Mouse (Mus musculus): ENCODE measurements around the gene Cd101. TPM values are rescaled to one million over a fixed set of nuclear protein-coding genes. Genes with fewer than 3 reads are reported as not detected.

The Cd101 gene
- polyA plus RNA-seq, 1 experiment from 2014 or later, result 1.0 TPM

DNA sequence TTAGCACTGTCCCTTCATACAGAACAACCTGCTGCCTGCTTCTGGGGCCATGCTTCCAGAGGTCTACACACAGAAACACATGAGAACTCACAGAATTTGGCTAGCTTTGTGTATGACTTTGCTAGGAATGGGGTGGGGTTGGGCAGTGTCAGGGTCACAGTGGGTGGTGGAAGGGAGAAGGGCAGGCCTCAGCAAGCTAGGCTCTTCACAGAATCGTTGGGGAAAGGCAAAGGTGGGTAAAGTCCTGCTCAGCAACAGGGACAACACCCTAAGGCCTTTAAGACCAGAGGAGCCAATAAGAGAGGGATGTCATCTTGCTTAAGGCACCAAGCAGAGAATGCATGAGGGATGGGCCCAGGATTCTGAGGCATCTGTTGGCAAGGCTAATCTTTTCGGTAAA is 19.4 kb upstream of the Cd101 start:
- Histone ChIP-seq H3K9me3 (ENCODE audit: control insufficient read depth) (no peaks in the 10 kb centered on the region), H3K9ac (ENCODE audit: low read depth, low read length) (no peak overlapping the region), H3K36me3 (ENCODE audit: control insufficient read depth, insufficient read depth) (peaks cover 17% of the 10 kb centered on the region), H3K27me3 (replicated peaks; ENCODE audit: control insufficient read depth, insufficient read depth, low read length) (no peaks in the 10 kb centered on the region), H3K4me3 (ENCODE audit: low read depth, low read length) (no peak overlapping the region), H3K4me1 (replicated peaks; ENCODE audit: control insufficient read depth, insufficient read depth, low read length) (peaks cover 3% of the 10 kb centered on the region; the same call in 1 of the 2 replicates), H3K27ac (ENCODE audit: low read depth, low read length) (no peak overlapping the region), H3K4me2 (replicated peaks; ENCODE audit: low read depth) (no peak overlapping the region)
- no peak for ATAC-seq
- TF ChIP-seq CTCF (IDR thresholded peaks at IDR 0.05; ENCODE audit: low read depth), result no peak
- 65% methylated on average over 2 of the region's 2 CpGs for WGBS

DNA sequence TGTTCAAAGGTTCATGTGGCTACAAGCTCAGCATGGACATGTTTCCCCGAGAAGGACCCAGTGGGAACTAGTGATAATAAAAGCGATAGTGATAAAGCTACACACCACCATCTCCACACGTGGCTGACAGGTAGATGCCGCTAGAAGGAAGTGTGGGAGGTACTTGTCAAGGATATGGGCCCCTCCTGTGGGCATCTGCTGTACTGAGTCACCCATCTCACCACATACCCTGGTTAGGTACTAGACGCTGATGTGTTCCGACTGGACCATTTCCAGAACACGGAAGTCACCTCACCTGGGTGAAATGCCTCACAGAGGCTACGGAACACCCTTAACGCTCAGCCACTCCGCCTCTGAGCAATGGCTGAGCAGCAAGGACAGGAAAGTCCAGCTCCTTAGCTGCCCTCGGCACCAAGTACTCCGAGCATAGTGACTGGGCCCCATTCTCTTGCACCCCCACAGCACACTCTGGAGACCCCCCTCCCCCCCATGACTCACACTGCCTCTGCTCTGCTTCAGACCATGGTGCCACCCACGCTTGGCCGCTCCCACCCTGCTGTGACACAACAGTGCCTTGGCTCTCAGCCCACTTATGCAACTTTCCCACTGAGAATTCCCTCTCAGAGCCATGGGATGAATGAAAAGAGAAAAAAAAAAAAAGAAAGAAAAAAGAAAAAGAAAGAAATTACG is 18.4 kb upstream of the Cd101 start:
- peaks cover 3% of the 10 kb centered on the region; the same call in 1 of the 2 replicates for H3K4me1 ChIP-seq (replicated peaks; ENCODE audit: control insufficient read depth, insufficient read depth, low read length)
- TF ChIP-seq CTCF (IDR thresholded peaks at IDR 0.05; ENCODE audit: low read depth), result 0 out of 2 replicates have a peak, but pooled peaks have one; percentile 2
- no peaks in the 10 kb centered on the region for H3K27me3 ChIP-seq (replicated peaks; ENCODE audit: control insufficient read depth, insufficient read depth, low read length)
- H3K9me3 ChIP-seq (ENCODE audit: control insufficient read depth), result no peaks in the 10 kb centered on the region
- H3K36me3 ChIP-seq (ENCODE audit: control insufficient read depth, insufficient read depth), result peaks cover 25% of the 10 kb centered on the region
- no peak overlapping the region for H3K4me2 ChIP-seq (replicated peaks; ENCODE audit: low read depth)
- 72% methylated on average over 15 of the region's 15 CpGs for WGBS
- ATAC-seq, result 0 out of 2 replicates have a peak, but pooled peaks have one; percentile 11
- H3K9ac ChIP-seq (ENCODE audit: low read depth, low read length), result no peak overlapping the region
- H3K27ac ChIP-seq (ENCODE audit: low read depth, low read length), result no peak overlapping the region
- no peak overlapping the region for H3K4me3 ChIP-seq (ENCODE audit: low read depth, low read length)

DNA sequence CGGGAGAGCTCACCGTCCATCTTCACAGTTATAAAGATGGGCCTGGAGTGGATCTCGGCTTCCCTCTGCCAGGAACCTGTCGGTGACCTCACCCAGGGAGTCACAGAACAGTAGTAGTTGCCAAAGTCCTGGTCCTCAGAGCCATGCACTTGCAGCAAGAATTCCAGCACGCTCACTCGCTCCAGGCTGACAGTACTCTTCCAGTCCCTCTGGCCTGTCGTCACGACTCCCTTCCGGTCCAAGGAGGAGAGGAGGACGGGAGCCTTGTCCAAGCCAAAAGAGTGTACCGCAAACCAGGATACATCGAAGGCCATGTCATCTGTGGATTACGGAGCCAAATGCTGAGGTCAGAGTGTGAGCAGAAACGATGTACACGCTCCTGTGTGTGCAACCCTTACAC is 16.1 kb upstream of the Cd101 start:
- H3K36me3 ChIP-seq (ENCODE audit: control insufficient read depth, insufficient read depth), result peaks cover 41% of the 10 kb centered on the region
- no peak for ATAC-seq
- H3K4me3 ChIP-seq (ENCODE audit: low read depth, low read length), result no peak overlapping the region
- H3K4me2 ChIP-seq (replicated peaks; ENCODE audit: low read depth), result no peak overlapping the region
- peaks cover 3% of the 10 kb centered on the region; the same call in 1 of the 2 replicates for H3K4me1 ChIP-seq (replicated peaks; ENCODE audit: control insufficient read depth, insufficient read depth, low read length)
- H3K9me3 ChIP-seq (ENCODE audit: control insufficient read depth), result no peaks in the 10 kb centered on the region
- no peak overlapping the region for H3K9ac ChIP-seq (ENCODE audit: low read depth, low read length)
- no peak overlapping the region for H3K27ac ChIP-seq (ENCODE audit: low read depth, low read length)
- WGBS, result 89% methylated on average over 15 of the region's 15 CpGs
- no peaks in the 10 kb centered on the region for H3K27me3 ChIP-seq (replicated peaks; ENCODE audit: control insufficient read depth, insufficient read depth, low read length)
- no peak for TF ChIP-seq CTCF (IDR thresholded peaks at IDR 0.05; ENCODE audit: low read depth)

DNA sequence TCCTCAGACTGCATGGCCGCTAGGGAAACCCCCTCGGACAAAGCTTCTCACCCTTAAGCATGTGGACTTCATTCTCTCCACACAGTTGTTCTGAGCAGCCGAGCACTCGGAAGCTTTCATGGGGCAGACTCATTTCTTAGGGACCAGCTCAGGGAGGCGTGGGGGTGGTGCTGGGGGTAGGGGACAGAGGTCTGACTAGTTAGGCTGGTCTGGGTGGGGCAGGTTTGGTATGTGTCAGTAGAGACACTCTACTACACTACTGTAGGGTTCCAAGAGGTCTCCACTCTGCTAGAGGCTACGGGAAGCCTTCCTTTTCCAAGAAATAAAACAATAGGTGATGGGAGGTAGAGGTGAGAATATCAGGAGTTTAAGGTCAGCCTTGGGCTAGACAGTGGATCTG is 15.3 kb upstream of the Cd101 start:
- Histone ChIP-seq H3K27ac (ENCODE audit: low read depth, low read length) (peak overlapping the region; percentile 6; the same call in 1 of the 2 replicates), H3K27me3 (replicated peaks; ENCODE audit: control insufficient read depth, insufficient read depth, low read length) (no peaks in the 10 kb centered on the region), H3K4me3 (ENCODE audit: low read depth, low read length) (no peak overlapping the region), H3K36me3 (ENCODE audit: control insufficient read depth, insufficient read depth) (peaks cover 35% of the 10 kb centered on the region), H3K9ac (ENCODE audit: low read depth, low read length) (no peak overlapping the region), H3K4me2 (replicated peaks; ENCODE audit: low read depth) (peak overlapping the region; percentile 17; the same call in 1 of the 2 replicates), H3K4me1 (replicated peaks; ENCODE audit: control insufficient read depth, insufficient read depth, low read length) (peaks cover 3% of the 10 kb centered on the region; the same call in 1 of the 2 replicates), H3K9me3 (ENCODE audit: control insufficient read depth) (no peaks in the 10 kb centered on the region)
- peak; percentile 77 for ATAC-seq
- 0 out of 2 replicates have a peak, but pooled peaks have one; percentile 8 for TF ChIP-seq CTCF (IDR thresholded peaks at IDR 0.05; ENCODE audit: low read depth)
- WGBS, result 45% methylated on average over 6 of the region's 6 CpGs

DNA sequence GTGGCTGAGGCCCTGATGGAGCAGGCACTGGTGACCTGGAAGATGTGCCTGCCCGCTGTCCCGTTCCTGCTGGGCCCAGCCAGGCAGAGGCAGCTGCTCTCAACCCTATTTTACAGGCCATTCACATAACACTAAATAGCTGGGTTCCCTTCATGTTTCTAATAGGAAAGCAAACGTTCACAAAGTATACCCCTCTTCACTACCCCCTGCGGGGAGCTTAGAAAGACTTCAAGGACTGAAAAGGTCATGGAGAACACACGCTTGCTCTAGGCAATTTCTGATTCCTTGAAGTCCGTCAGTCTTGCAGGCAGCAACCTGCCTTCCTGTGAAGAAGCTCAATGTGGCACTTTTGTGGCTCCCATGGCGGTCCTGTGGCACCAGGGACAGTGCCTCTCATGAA is 12.6 kb upstream of the Cd101 start:
- 0 out of 2 replicates have a peak, but pooled peaks cover 3% of the 10 kb centered on the region for H3K4me1 ChIP-seq (replicated peaks; ENCODE audit: control insufficient read depth, insufficient read depth, low read length)
- no peak for ATAC-seq
- no peaks in the 10 kb centered on the region for H3K27me3 ChIP-seq (replicated peaks; ENCODE audit: control insufficient read depth, insufficient read depth, low read length)
- peaks cover 35% of the 10 kb centered on the region for H3K36me3 ChIP-seq (ENCODE audit: control insufficient read depth, insufficient read depth)
- no peak overlapping the region for H3K9ac ChIP-seq (ENCODE audit: low read depth, low read length)
- no peaks in the 10 kb centered on the region for H3K9me3 ChIP-seq (ENCODE audit: control insufficient read depth)
- no peak overlapping the region for H3K4me2 ChIP-seq (replicated peaks; ENCODE audit: low read depth)
- no peak overlapping the region for H3K4me3 ChIP-seq (ENCODE audit: low read depth, low read length)
- 91% methylated on average over 7 of the region's 7 CpGs for WGBS
- H3K27ac ChIP-seq (ENCODE audit: low read depth, low read length), result no peak overlapping the region
- no peak for TF ChIP-seq CTCF (IDR thresholded peaks at IDR 0.05; ENCODE audit: low read depth)

DNA sequence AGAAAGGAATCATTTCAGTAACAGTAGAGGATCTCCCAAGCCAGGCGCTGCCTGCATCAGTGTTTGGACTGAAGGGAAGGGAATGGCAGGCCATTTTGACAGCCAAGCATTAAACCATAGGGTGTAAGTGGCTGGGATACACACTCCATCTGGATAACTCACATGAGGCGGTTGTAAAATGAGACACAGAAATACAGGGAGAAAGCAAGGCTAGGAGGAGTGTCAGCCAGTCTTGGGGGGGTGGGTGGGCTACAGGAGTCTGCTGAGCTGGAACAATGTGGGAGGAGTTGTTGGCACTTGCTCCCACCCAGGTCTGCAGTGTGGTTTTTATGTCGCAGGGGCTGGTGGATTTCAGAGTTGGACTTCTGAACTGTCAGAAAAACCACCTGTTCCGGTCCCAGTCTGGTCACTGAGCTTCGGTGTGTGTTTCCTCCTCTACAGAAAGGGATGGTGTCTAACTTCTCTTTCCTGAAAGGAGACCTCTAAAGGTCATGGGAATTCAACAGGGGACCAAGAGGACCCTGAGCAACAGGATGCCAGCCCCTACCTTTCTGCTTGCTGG is 8.7 kb upstream of the Cd101 start:
- no peaks in the 10 kb centered on the region for H3K9me3 ChIP-seq (ENCODE audit: control insufficient read depth)
- no peaks in the 10 kb centered on the region for H3K4me1 ChIP-seq (replicated peaks; ENCODE audit: control insufficient read depth, insufficient read depth, low read length)
- H3K27ac ChIP-seq (ENCODE audit: low read depth, low read length), result no peak overlapping the region
- no peak overlapping the region for H3K4me3 ChIP-seq (ENCODE audit: low read depth, low read length)
- H3K4me2 ChIP-seq (replicated peaks; ENCODE audit: low read depth), result no peak overlapping the region
- no peaks in the 10 kb centered on the region for H3K27me3 ChIP-seq (replicated peaks; ENCODE audit: control insufficient read depth, insufficient read depth, low read length)
- no peak for TF ChIP-seq CTCF (IDR thresholded peaks at IDR 0.05; ENCODE audit: low read depth)
- H3K9ac ChIP-seq (ENCODE audit: low read depth, low read length), result no peak overlapping the region
- H3K36me3 ChIP-seq (ENCODE audit: control insufficient read depth, insufficient read depth), result peaks cover 19% of the 10 kb centered on the region
- no peak for ATAC-seq
- WGBS, result 75% methylated on average over 5 of the region's 5 CpGs
